Mouse (Mus musculus): Measurements from ENCODE around the gene Fv1.
A peak's percentile ranks its signal among the peaks of the same experiment; 100 is the strongest.
"Not testable (repeated sequence)": the region's sequence is repeated elsewhere in the genome, so short reads cannot be mapped to it uniquely, and the experiment has no call there.

Gene Fv1

DNA sequence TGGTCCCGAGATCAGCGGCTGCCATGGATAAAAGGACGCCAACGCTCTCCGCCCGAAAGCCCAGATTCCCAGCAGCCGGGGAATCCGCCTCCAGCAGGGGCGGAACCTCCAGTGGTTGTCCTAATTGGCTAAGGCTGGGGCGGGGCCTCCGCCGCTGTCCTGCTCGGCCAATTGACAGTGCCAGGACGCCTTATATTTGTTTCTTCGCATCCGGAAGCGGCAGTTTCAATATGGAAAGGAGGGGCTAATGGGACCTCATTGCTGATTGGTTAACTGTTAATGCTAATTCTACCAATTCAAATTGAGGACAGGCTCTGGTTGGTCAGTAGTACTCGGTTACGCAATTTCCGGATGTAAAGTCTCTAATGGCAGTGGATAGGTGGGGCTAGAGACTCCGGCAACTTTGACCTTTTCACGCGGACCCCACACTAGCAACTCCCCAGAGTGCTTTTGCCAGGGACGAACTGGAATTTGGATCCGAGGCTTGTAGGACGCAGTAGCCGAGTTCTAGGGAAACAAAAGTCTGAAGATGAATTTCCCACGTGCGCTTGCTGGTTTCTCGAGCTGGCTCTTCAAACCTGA, at the start of gene Fv1, which contains the start of gene Miip:
Gene Fv1, plus strand, starts transcription at position 530 of the 582 bp plus-strand sequence.
Gene Miip, minus strand, starts transcription at position 367 of the 582 bp plus-strand sequence.
- peak; percentile 93 for DNase-seq (ENCODE audit: low read depth, low spot score)

DNA sequence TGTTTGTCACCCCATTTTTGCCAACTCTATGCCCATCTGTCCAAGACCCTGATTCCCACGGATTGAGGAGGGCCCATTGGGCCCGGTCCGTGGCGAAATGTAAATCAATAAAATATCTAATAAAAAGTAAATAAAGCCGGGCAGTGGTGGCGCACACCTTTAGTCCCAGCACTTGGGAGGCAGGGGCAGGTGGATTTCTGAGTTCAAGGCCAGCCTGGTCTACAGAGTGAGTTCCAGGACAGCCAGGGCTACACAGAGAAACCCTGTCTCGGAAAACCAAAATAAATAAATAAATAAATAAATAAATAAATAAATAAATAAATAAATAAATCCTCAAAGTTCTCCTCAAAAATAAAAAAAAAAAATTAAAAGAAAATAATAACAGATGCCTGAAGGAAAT, 49.1 kb upstream of the Fv1 start:
- DNase-seq (ENCODE audit: low read depth, low spot score): not testable (repeated sequence)

DNA sequence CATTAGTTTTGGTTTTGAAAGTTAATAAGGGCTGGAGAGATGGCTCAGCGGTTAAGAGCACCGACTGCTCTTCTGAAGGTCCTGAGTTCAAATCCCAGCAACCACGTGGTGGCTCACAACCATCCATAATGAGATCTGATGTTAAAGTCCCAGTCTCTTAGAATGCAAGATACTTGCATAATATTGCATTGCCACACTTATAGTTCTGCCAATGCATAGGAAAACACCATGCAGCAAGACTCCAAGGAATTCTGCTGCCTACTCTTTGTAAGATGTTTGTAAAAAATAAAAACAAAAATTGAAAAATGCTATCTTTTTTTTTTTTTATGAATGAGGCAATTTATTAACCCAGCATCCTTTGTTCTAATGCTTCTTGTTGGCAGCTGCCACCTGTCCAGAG, 47.4 kb upstream of the Fv1 start:
- not testable (repeated sequence) for DNase-seq (ENCODE audit: low read depth, low spot score)

DNA sequence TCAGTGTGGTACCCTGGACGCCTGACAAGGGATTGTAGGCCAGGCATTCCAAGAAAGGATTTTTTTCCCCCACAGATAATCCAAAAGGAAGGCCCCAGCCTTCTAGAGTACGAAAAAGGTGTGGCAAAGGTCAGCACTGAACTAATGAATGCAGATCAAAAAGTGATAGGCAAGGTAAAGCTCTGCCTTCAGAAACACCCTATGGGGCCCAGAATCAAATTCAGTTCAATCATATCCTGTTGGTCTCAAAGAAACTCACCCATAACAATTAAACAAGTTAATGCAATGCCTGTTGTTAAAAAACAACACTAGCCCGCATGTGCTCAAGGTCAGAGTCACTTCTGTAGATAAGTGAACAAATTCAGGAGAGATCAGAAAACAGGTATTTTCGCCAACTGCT, 44.4 kb upstream of the Fv1 start:
- DNase-seq (ENCODE audit: low read depth, low spot score): no peak

DNA sequence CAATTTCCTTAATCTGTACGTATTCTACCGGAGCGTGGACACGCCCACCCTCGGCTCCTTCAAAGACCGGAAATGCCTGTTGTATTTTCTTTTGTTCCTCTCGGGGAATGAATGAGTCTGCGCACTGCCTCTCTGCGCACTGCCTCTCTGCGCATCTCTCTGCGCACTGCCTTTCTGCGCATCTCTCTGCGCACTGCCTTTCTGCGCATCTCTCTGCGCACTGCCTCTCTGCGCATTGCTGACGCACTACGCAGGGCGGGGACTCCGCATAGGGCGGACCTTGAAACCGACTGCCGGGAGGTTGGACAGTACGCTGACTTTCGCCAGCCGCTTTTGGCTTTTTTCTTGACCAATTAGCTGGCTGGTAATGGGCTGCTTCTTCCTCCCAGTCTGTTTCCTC, 29.5 kb upstream of the Fv1 start:
- not testable (repeated sequence) for DNase-seq (ENCODE audit: low read depth, low spot score)

DNA sequence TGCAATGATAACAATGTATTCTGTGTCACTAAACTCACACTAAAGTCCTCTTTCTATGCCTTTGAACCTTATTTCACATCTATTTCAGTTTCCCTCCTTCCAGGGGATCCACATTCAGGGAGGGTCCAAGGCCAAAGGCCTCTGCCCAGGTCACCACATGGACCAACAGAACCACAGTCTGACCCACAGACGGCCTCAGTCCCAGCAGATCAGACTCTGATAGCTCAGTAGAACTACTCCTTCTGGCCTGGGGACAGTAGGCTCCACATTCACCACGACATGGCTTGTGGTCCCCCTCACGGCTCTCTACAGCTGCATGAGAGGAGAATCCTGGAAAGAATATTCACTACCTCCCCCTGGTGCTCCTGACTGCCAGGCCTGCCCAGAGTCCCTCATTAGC, 25.9 kb upstream of the Fv1 start:
- DNase-seq (ENCODE audit: low read depth, low spot score): no peak

DNA sequence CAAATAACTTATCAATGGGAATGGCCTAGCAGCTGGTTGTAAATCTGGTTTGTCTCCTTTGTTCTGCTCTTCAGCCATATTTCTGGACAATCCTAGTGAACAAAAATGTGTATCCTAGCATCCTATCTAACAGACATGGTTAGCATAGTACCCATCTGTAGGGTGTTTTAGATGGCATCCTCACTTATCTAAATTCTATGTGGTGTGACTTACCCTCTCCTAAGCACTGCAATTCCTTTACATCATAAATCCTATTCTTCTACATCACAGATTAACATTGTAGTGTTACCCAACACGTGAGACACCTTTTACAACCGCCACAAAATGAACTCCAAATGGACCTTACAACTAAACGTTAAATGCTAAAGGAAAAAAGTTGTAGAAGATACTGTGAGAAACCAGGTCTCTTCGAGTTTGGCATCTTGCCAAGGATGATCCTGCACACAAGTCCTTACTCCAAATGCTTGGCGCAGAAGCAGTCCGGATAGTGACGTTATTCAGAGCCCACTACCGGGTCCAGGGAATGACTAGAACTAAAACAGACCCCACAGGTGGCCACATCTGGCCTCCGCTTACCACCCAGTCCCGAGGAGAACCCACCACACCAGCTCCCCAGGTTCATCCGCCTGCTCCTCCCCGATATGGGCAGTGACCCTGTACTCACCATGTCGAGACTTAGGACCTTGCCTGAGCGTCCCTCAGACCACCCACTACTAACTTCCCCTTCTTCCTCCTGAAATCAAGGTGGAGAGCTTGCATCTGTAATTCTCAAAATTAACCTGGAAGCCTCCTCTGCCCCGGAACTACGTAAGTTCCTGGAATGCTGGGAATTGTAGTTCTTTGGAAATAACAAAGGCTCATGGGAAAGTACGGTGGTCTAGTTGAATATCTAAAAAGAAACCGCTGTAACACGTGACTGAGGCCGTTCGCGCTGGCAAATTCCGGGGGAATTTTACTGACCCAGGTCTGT, 20.9 kb upstream of the Fv1 start, which contains the start of gene Zfp933:
Gene Zfp933, minus strand, starts transcription at position 753 of the 970 bp plus-strand sequence.
- DNase-seq (ENCODE audit: low read depth, low spot score): peak; percentile 57

DNA sequence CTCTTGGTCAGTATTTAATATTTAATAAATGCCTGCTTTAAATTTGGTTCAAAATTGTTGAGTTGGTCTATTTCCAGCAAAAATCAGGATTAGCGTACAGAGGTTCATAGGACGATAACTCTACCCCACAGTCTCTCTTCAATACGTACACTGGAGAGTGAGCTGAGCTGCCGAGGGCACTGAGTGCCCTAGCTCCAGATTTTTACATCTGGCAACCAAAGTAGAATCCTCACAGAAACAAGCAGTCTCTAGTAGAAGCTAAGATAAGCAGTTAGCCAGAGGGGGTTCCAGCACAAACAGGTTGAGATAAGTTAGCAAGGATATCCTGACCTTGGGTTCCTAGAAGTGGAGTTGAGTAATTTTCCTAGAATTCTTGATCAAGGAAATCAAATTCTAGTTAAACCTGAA, 20.2 kb upstream of the Fv1 start:
- DNase-seq (ENCODE audit: low read depth, low spot score): no peak

DNA sequence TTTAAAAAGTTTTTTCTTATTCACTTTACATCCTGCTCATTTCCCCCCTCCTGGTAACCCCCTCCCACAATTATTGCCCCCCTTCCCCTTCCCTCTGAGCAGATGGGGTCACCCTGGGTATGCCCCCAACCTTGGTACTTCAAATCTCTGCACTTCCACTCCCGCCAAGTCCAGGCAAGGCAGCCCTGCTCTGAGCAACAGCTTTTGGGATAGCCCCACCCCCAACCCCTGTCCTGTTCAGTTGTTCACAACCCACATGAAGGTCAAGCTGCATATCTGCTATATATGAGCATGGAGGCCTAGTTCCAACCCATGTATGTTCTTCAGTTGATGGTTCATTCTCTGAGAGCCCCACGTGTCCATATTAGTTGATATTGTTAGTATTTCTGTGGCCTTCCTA, 18.0 kb upstream of the Fv1 start:
- no peak for DNase-seq (ENCODE audit: low read depth, low spot score)

DNA sequence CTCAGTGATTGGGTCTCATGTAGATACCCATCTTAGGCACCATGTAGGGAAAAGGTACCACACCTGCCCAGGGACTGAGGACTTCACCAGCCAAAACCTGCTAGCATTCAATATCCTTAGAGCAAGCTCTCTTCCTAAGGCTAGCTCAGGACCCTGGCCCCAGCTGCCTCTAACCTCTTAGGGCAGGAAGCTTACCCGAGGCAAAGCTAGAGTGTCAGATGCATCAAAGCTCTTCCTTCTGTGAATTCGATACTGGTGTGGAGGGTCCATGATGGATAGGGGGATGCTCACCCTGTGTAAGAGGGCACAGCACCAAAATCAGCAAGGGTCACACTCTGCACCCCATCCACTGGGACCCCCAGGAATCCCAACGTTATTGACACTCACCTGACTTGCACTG, 6.7 kb upstream of the Fv1 start:
- DNase-seq (ENCODE audit: low read depth, low spot score): no peak

DNA sequence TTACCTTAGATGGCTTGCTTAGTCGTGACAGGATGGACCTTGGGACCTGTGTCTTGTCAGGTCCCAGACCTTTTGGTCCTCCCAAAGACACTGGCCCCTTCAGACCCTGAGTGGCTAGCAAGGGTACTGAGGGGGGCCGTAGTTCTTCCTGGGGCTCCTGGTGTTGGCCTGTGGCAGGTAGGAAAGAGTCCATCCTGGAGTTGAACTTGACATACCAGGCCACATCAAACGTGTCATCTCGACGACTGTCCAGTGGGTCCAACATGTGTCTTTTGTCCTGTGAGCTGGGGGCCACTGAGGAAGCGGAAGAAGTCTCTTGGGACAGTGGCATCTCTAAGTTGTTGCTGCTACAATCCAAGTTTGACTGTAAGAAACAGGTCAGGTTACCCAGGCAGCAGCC, 3.1 kb upstream of the Fv1 start:
- DNase-seq (ENCODE audit: low read depth, low spot score): no peak

DNA sequence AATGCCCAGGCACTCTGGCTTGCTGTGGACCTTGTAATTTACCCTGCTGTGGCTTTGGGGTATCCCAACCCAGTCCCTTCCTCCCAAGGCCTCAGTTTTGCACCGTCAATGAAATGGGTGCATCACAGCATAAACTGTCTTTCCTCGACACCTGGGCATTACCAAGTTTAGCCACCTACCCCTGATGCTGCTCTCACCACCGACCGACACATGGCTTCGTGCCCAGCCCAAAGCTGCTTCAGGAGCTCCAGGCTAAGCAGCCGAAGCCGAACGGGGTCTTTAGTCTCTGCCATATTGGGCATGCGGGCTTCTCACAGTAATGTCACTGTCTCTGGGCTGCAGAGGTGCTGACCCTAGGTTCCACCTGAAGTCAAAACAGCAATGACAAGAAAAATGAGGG, 2.7 kb upstream of the Fv1 start:
- no peak for DNase-seq (ENCODE audit: low read depth, low spot score)

DNA sequence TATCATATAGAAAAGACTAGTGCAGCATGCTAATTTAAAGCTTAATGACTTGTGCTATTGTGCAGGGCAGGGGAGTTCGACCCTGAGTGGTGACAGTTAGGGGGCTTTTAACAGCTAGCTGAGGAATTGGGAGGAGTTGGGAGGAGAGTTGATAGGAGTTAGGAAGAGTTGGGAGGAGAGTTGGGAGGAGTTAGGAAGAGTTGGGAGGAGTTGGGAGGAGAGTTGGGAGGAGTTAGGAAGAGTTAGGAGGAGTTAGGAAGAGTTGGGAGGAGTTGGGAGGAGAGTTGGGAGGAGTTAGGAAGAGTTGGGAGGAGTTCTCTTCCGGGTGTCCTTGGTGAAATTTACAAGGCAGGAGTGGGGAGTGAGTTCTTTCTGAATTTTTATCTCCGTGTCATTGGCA, 2.0 kb upstream of the Fv1 start:
- DNase-seq (ENCODE audit: low read depth, low spot score): not testable (repeated sequence)

DNA sequence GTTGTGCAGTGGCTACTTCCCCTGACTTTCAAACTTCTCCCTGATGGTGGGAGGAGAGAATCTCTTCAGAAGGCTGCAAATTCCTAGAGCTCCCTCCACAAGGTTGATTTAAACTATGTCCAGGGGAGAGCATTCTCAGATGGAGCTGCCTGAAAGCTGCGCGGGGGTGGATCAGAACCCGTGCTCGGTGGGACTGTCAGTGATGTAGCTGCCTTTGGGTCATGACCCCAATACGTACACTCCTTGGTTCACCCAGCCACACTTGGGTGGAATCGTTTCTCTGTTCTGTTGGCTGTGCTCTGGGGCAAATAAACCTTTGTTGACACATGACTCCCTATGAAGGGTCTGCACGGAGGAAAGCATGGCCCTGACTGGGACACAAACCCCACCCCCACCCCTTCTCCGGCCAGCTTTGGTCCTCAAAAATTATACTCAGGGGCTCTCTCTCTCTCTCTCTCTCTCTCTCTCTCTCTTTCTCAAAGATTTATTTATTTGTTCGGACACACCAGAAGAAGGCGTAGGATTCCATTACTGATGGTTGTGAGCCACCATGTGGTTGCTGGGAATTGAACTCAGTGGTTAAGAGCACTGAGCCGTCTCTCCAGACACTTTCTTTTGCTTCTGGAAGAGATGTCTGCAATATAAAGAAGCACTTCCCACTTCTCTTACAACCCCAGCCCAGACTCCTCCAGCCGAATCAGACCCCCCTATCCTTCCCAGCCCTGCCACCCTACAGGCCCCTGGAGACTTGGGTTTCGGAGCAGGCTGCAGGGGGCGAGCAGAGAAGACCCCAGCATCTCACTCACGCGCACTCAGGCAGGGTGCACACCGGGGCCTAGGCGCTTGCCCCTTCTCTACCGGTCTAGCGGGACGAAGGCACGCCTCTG, 973 bp upstream of the Fv1 start:
- no peak for DNase-seq (ENCODE audit: low read depth, low spot score)

DNA sequence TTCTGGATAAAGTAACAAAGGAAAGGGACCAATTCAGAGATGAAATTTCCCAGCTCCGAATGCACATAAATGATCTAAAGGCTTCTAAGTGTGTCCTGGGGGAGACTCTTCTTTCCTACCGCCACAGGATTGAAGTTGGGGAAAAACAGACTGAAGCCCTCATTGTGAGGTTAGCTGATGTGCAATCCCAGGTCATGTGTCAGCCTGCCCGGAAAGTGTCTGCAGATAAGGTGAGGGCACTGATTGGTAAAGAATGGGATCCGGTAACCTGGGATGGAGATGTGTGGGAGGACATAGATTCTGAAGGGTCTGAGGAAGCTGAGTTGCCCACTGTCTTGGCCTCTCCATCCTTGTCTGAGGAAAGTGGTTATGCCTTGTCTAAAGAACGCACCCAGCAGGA, 459 bp downstream of the Fv1 start:
- DNase-seq (ENCODE audit: low read depth, low spot score): no peak

DNA sequence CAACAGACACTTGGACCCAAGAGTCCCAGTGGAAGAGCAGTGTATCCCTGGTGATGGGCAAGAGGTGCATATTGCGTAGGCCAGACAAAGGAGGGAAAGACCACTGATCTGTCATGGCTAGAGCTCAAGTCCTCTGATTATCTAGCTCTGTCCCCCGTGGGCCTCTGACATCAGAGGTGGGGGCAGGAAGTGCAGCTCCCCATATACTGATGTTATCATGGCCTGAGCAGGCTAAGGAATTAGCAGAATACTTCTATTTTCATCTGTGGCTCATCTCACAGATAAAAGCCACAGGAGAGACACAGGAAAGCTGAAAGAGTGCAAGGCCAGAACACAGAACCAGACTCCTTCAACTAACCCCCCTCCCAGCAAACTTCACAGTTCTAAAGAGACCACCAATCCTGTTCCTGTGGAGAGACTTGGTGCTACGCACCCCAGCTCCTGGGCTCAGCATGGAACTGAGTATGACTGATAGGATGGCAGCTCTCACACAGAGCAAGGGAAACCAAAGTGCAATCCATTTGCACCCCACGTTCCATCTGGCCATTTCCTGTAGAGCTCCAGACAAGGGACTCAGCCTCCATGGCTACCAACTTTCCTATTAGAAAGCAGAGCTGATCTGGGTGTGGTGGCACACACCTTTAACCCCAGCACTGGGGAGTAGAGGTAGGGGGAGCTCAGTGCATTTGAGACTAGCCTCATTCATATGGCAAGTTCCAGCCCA, 7.2 kb downstream of the Fv1 start:
- DNase-seq (ENCODE audit: low read depth, low spot score): no peak

DNA sequence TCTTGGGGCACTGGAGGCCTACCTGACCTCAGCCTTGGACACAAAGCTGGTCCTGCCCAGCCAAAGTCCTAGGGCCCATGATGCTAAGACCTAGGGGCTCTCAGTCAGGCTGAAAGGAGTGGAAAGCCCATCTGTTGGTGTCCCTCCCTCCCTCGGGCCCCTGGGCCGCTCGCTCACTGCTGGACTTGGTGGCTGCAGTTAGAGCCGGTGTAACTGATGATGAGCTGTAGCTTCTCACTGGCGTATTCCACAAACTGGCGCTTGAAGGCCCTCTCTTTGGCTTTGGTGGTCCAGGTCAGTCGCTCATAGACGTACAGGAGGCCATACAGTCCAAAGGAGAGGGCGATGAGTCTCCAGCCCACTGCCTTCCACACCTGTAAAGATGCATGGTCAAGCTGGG, 9.8 kb downstream of the Fv1 start:
- no peak for DNase-seq (ENCODE audit: low read depth, low spot score)

DNA sequence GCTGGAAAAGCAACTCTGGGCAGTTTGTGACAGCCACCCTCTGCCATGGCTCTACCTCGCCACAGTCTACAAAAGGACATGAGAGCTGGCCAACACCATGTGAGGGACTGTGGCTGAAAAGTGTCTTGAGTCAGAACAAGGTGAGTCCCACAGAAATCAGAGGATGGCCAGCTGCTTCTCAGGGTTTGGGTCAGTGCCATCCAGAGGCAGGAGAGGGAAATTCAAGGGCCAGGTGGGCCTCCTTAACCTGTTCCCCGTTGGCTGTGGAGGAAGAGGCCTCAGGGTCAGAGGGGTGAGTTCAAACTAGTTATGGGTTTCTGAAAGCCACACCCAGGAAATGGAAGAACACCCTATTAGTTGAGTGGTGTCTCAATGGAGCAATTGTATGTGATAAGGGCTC, 10.7 kb downstream of the Fv1 start:
- DNase-seq (ENCODE audit: low read depth, low spot score): no peak

DNA sequence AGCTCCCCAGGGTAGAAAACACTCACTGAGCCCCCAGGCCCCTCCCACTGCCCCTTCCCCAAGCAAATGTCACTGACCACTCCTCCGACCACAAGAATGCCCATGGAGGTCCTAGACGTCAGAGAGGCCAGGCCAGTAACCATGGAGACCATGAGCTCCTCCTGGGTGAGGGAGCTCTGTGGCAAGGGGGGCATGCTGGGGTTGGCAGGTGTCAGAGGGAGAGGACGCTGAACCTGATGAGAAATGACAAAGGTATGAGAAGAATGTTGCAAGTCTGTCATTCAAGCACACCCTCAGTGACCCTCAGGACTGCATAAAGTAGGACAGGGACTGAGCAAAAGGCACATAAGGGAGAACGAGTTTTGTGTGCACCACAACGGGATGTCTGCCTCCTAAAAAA, 11.1 kb downstream of the Fv1 start:
- no peak for DNase-seq (ENCODE audit: low read depth, low spot score)

DNA sequence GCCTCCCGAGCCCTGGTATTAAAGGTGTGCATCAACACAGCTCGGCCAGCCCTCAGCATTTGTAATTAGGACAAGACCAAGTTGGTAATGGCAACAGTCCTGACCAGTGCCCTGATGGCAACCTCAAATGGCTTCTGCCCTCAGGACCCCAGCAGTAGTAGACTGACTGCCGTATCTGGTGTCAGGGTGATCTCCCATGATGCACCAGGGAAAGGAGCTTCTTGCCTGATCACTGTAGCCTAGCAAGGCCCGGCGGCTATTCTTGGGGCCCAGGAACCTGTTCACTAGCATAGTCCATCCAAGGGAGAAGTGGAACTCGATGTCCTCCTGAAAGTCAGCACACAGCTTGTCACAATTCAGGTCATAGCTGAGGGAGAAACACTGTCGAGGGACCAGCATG, 13.0 kb downstream of the Fv1 start:
- DNase-seq (ENCODE audit: low read depth, low spot score): no peak

DNA sequence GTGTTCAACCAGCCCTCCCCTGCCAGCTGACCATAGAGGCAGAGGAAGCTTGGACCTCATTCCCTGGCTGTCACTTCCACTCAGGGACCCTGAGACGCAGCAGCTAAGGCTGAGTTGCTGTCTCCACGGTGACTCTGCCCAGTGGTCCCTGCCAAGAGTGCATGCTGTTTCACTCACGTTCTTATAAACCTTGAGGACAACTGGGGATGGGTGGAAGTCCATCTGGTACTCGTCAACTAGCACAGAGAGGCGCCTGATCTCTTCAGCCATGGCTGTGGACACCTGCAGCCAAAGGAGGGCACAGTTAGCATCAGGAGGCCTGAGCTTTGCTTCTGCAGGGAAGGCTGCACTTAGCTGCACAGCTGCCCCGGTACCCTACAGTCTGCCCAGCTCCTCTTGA, 14.3 kb downstream of the Fv1 start:
- DNase-seq (ENCODE audit: low read depth, low spot score): no peak
